Mouse (Mus musculus) MEL (cell line): ENCODE data around the gene Nup153. TPM values are rescaled to one million over a fixed set of nuclear protein-coding genes. Genes with fewer than 3 reads are reported as not detected.

Source experiments
- DNase-seq: peaks from one replicate; pipeline ENCODE4 v3.0.0; 2011; ENCODE audit warnings: low read depth, low spot score
- H3K27ac ChIP-seq: 2 replicates; pipeline ENCODE4 v1.5.1; 2012; ENCODE audit warnings: low read depth, mild to moderate bottlenecking, control low read depth, low read length, moderate library complexity; ENCODE audit not compliant: control insufficient read depth
- H3K27me3 ChIP-seq, 2 experiments: fragments of 150-350 bp in 1 of 2; sonication (generic) in 1 of 2; 2 replicates each; pipeline ENCODE4 v1.6.1; 2012; ENCODE audit warnings: low read length in 2 of 2, mild to moderate bottlenecking in 2 of 2, improper control_type of control experiment in 1 of 2, moderate library complexity in 1 of 2; ENCODE audit not compliant: insufficient read depth in 2 of 2, control insufficient read depth in 1 of 2
- H3K36me3 ChIP-seq, 2 experiments: 2 replicates each; pipeline ENCODE4 v1.6.1; 2012 to 2014; ENCODE audit warnings: low read length in 2 of 2, improper control_type of control experiment in 1 of 2, inconsistent platforms in 1 of 2, mild to moderate bottlenecking in 1 of 2; ENCODE audit not compliant: insufficient read depth in 2 of 2, control insufficient read depth in 1 of 2
- H3K4me1 ChIP-seq, 2 experiments: fragments of 150-350 bp in 1 of 2; sonication (generic) in 1 of 2; 2 replicates each; pipeline ENCODE4 v1.6.1; 2012; ENCODE audit warnings: low read length in 2 of 2, improper control_type of control experiment in 1 of 2, mild to moderate bottlenecking in 1 of 2; ENCODE audit not compliant: insufficient read depth in 2 of 2, control insufficient read depth in 1 of 2
- H3K4me3 ChIP-seq, 2 experiments: fragments of 150-350 bp in 1 of 2; sonication (generic) in 1 of 2; 2 replicates each; pipeline ENCODE4 v1.5.1; 2012; ENCODE audit warnings: low read depth in 2 of 2, low read length in 2 of 2, mild to moderate bottlenecking in 2 of 2, moderate library complexity in 2 of 2, control low read depth in 1 of 2, improper control_type of control experiment in 1 of 2; ENCODE audit not compliant: control insufficient read depth in 1 of 2, insufficient read depth in 1 of 2
- H3K79me2 ChIP-seq: 2 replicates; pipeline ENCODE4 v1.6.1; 2012; ENCODE audit warnings: mild to moderate bottlenecking, low read length, moderate library complexity; ENCODE audit not compliant: control insufficient read depth, poor library complexity, insufficient read depth
- H3K9ac ChIP-seq: 2 replicates; pipeline ENCODE4 v1.6.1; 2012; ENCODE audit warnings: low read depth, mild to moderate bottlenecking, control low read depth, low read length, moderate library complexity; ENCODE audit not compliant: control insufficient read depth, poor library complexity, severe bottlenecking
- H3K9me3 ChIP-seq: fragments of 150-350 bp; sonication (generic); replicated peaks from 2 replicates; pipeline ENCODE4 v1.6.1; 2012; ENCODE audit warnings: mild to moderate bottlenecking, low read length, improper control_type of control experiment, moderate library complexity; ENCODE audit not compliant: insufficient read depth
- BHLHE40 ChIP-seq: IDR thresholded peaks from 2 replicates; pipeline ENCODE4 v1.6.1; 2012; ENCODE audit warnings: low read depth, mild to moderate bottlenecking, inconsistent platforms, low read length, improper control_type of control experiment, borderline replicate concordance
- CHD1 ChIP-seq: IDR thresholded peaks from 2 replicates; pipeline ENCODE4 v1.6.1; 2012; ENCODE audit warnings: low read depth, mild to moderate bottlenecking, inconsistent platforms, low read length, improper control_type of control experiment
- CHD2 ChIP-seq: IDR thresholded peaks from 2 replicates; pipeline ENCODE4 v1.6.1; 2011; ENCODE audit warnings: low read length, improper control_type of control experiment
- CTCF ChIP-seq, 3 experiments: IDR thresholded peaks in 2 of 3; conservative IDR thresholded peaks in 1 of 3; 2 replicates each; pipeline ENCODE4 v1.5.1; 2011 to 2012; ENCODE audit warnings: low read length in 3 of 3, low read depth in 2 of 3, mild to moderate bottlenecking in 2 of 3, improper control_type of control experiment in 1 of 3, inconsistent platforms in 1 of 3, mixed read lengths in 1 of 3, moderate library complexity in 1 of 3; ENCODE audit not compliant: control insufficient read depth in 1 of 3, insufficient read depth in 1 of 3, poor library complexity in 1 of 3, severe bottlenecking in 1 of 3
- ELF1 ChIP-seq: IDR thresholded peaks from 2 replicates; pipeline ENCODE4 v1.6.1; 2014; ENCODE audit warnings: low read depth, mild to moderate bottlenecking, inconsistent platforms, low read length, improper control_type of control experiment, moderate library complexity
- EP300 ChIP-seq, 2 experiments: IDR thresholded peaks; 2 replicates each; pipeline ENCODE4 v1.6.1; 2011; ENCODE audit warnings: improper control_type of control experiment in 2 of 2, low read length in 2 of 2, low read depth in 1 of 2, mild to moderate bottlenecking in 1 of 2
- ETS1 ChIP-seq: IDR thresholded peaks from 2 replicates; pipeline ENCODE4 v1.6.1; 2012; ENCODE audit warnings: low read depth, mild to moderate bottlenecking, inconsistent platforms, low read length, improper control_type of control experiment, moderate library complexity
- GABPA ChIP-seq: IDR thresholded peaks from 2 replicates; pipeline ENCODE4 v1.6.1; 2012; ENCODE audit warnings: low read depth, mild to moderate bottlenecking, inconsistent platforms, low read length, improper control_type of control experiment, moderate library complexity
- GATA1 ChIP-seq: IDR thresholded peaks from 2 replicates; pipeline ENCODE4 v1.6.1; 2011; ENCODE audit warnings: low read depth, low read length, improper control_type of control experiment
- HCFC1 ChIP-seq: IDR thresholded peaks from 2 replicates; pipeline ENCODE4 v1.6.1; 2012; ENCODE audit warnings: low read depth, mild to moderate bottlenecking, inconsistent platforms, low read length, improper control_type of control experiment, moderate library complexity
- KAT2A ChIP-seq: conservative IDR thresholded peaks from 2 replicates; pipeline ENCODE4 v1.6.1; 2012; ENCODE audit warnings: low read depth, low read length, improper control_type of control experiment, inconsistent platforms
- NRF1 ChIP-seq: IDR thresholded peaks from 2 replicates; pipeline ENCODE4 v1.6.1; 2014; ENCODE audit warnings: low read depth, mild to moderate bottlenecking, inconsistent platforms, low read length, improper control_type of control experiment, moderate library complexity; ENCODE audit not compliant: poor library complexity, insufficient read depth, severe bottlenecking
- POLR2AphosphoS2 ChIP-seq: IDR thresholded peaks from 2 replicates; pipeline ENCODE4 v1.6.1; 2011; ENCODE audit warnings: low read length, improper control_type of control experiment
- POLR2AphosphoS5 ChIP-seq: IDR thresholded peaks from 2 replicates; pipeline ENCODE4 v1.6.1; 2012; ENCODE audit warnings: low read depth, borderline replicate concordance, mild to moderate bottlenecking, inconsistent platforms, low read length, moderate library complexity, mixed read lengths
- RCOR1 ChIP-seq: IDR thresholded peaks from 2 replicates; pipeline ENCODE4 v1.6.1; 2012; ENCODE audit warnings: low read depth, mild to moderate bottlenecking, inconsistent platforms, low read length, improper control_type of control experiment
- SMC3 ChIP-seq: IDR thresholded peaks from 2 replicates; pipeline ENCODE4 v1.6.1; 2011; ENCODE audit warnings: low read depth, low read length, improper control_type of control experiment
- TBP ChIP-seq: IDR thresholded peaks from 2 replicates; pipeline ENCODE4 v1.8.0; 2011; ENCODE audit warnings: low read depth, low read length, improper control_type of control experiment
- TCF12 ChIP-seq: IDR thresholded peaks from 2 replicates; pipeline ENCODE4 v1.6.1; 2014; ENCODE audit warnings: low read depth, mild to moderate bottlenecking, inconsistent platforms, low read length, improper control_type of control experiment, moderate library complexity
- USF2 ChIP-seq, 2 experiments: IDR thresholded peaks; 2 replicates each; pipeline ENCODE4 v1.6.1; 2011 to 2012; ENCODE audit warnings: improper control_type of control experiment in 2 of 2, low read length in 2 of 2, borderline replicate concordance in 1 of 2, inconsistent platforms in 1 of 2, low read depth in 1 of 2, mild to moderate bottlenecking in 1 of 2; ENCODE audit not compliant: insufficient read depth in 1 of 2
- ZC3H11A ChIP-seq: IDR thresholded peaks from 2 replicates; pipeline ENCODE4 v1.6.1; 2012; ENCODE audit warnings: low read depth, mild to moderate bottlenecking, inconsistent platforms, low read length, improper control_type of control experiment
- ZNF384 ChIP-seq: IDR thresholded peaks from 2 replicates; pipeline ENCODE4 v1.6.1; 2012; ENCODE audit warnings: low read depth, mild to moderate bottlenecking, inconsistent platforms, low read length, improper control_type of control experiment
- polyA plus RNA-seq, 2 experiments: library from polyadenylated mRNA; stranded (reverse) in 1 of 2; unstranded in 1 of 2; fragments of >175 nt in 1 of 2; fragments of >200 nt in 1 of 2; gene quantifications; 2 replicates each; pipeline versions ENCODE4 v1.2.1 to v1.2.4; 2012; ENCODE audit warnings: low replicate concordance in 2 of 2, low read depth in 1 of 2; ENCODE audit not compliant: insufficient read length in 2 of 2, insufficient read depth in 1 of 2, missing spikeins in 1 of 2
- total RNA-seq: library from RNA; depleted of rRNA; stranded (reverse); fragments of 300-350 nt; gene quantifications from 2 replicates; pipeline ENCODE4 v1.2.3, GENCODE M21; 2012

Gene Nup153
- total and polyA plus RNA-seq, 3 experiments, result 64.6 to 221 (median 82.8) TPM

GRCm38 (mm10) chr13:46772581-46772980 is 44.8 kb upstream of the Nup153 start:
- Histone ChIP-seq H3K9me3 (no peaks in the 10 kb centered on the region), H3K27me3 (no peaks in the 10 kb centered on the region), H3K79me2 (no peaks in the 10 kb centered on the region), H3K9ac (no peak overlapping the region), H3K27ac (no peak overlapping the region), H3K4me1 (peaks cover 0 to 6% of the 10 kb centered on the region in 2 experiments; a peak in 2 of 4 replicates), H3K36me3 (no peaks in the 10 kb centered on the region), H3K4me3 (no peak overlapping the region)
- TF ChIP-seq EP300 (IDR thresholded peaks at IDR 0.05; ENCODE audit: low read depth in 1 of 2, low read length in 2 of 2), result no peak
- TF ChIP-seq RCOR1, result no peak
- no peak for TF ChIP-seq TBP
- no peak for TF ChIP-seq HCFC1
- TF ChIP-seq TCF12, result no peak
- TF ChIP-seq ELF1, result no peak
- DNase-seq, result no peak

- H3K79me2 ChIP-seq, result no peaks in the 10 kb centered on the region
- no peaks in the 10 kb centered on the region for H3K9me3 ChIP-seq
- TF ChIP-seq NRF1 (no peak), GATA1 (peak; percentile 28; the same call in 1 of the 2 replicates)
- H3K27ac ChIP-seq, result no peak overlapping the region
- H3K36me3 ChIP-seq, result peaks cover 0 to 3% of the 10 kb centered on the region in 2 experiments; a peak in 2 of 4 replicates
- H3K27me3 ChIP-seq, result no peaks in the 10 kb centered on the region
- H3K4me3 ChIP-seq, result no peak overlapping the region
- no peak overlapping the region for H3K9ac ChIP-seq
- H3K4me1 ChIP-seq, result peaks cover 0 to 5% of the 10 kb centered on the region in 2 experiments; a peak in 1 of 4 replicates
- no peak for DNase-seq
Observed at GRCm38 (mm10) chr13:46765361-46765760, 37.6 kb upstream of the Nup153 start.

- Histone ChIP-seq H3K79me2 (no peaks in the 10 kb centered on the region), H3K36me3 (peaks cover 0 to 3% of the 10 kb centered on the region in 2 experiments; a peak in 2 of 4 replicates)
- DNase-seq, result no peak
Observed at GRCm38 (mm10) chr13:46763210-46763609, 35.5 kb upstream of the Nup153 start.

More at GRCm38 (mm10) chr13:46763210-46763609, 35.5 kb upstream of the Nup153 start:
- TF ChIP-seq ZC3H11A, result no peak
- TF ChIP-seq CTCF (IDR thresholded peaks at IDR 0.05 in 2 of 3, conservative IDR thresholded peaks at IDR 0.05 in 1 of 3; ENCODE audit: control insufficient read depth in 1 of 3, insufficient read depth in 1 of 3, low read depth in 2 of 3, low read length in 3 of 3, poor library complexity in 1 of 3, severe bottlenecking in 1 of 3), result no peak
- no peak for TF ChIP-seq GATA1
- no peak for TF ChIP-seq HCFC1
- TF ChIP-seq KAT2A, result no peak
- TF ChIP-seq TBP, result no peak
- no peak for TF ChIP-seq USF2 (IDR thresholded peaks at IDR 0.05; ENCODE audit: borderline replicate concordance in 1 of 2, insufficient read depth in 1 of 2, low read depth in 1 of 2, low read length in 2 of 2)
- TF ChIP-seq ZNF384, result no peak
- no peak for TF ChIP-seq GABPA
- no peak for TF ChIP-seq BHLHE40
- no peak for TF ChIP-seq SMC3
- no peak for TF ChIP-seq CHD2
- no peak for TF ChIP-seq POLR2AphosphoS5
- no peak for TF ChIP-seq TCF12
- no peak for TF ChIP-seq POLR2AphosphoS2
- TF ChIP-seq ETS1, result no peak
- no peak for TF ChIP-seq CHD1
- no peaks in the 10 kb centered on the region for H3K9me3 ChIP-seq
- no peaks in the 10 kb centered on the region for H3K27me3 ChIP-seq
- H3K9ac ChIP-seq, result no peak overlapping the region
- H3K4me1 ChIP-seq, result peaks cover 0 to 5% of the 10 kb centered on the region in 2 experiments; a peak in 1 of 4 replicates
- H3K27ac ChIP-seq, result no peak overlapping the region
- no peak overlapping the region for H3K4me3 ChIP-seq
